Mouse (Mus musculus): Measurements from ENCODE around the gene Camk1d. TPM values are rescaled to one million over a fixed set of nuclear protein-coding genes. Genes with fewer than 3 reads are reported as not detected.

Gene Camk1d
- polyA plus RNA-seq, 1 experiment, result 7.3 TPM

DNA sequence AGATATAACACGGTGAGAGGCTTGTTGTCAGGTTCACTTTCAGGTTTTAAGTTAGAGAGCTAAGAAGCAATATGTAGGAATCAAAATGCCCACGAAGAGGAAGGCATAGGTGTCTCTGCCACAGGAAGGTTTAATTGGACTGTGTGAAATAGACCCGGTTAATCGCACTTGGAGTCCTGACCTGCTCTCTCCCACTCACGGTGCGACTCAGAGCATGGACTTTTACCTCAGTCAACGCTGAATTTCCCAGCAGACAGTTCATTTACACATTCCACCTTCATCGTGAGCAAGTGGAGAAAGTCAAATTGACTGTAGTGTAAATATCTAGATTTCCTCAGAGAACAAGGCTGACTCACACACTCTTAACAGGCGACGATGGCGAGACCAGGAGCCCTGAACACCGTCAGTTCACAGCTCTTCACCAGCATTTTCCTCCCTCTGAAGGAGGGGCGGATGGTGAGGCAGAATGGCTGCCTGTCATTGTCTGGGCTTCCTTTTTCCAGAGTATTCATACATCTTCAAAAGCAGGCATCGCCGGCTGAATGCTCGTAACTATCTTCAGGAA is 255.6 kb downstream of the Camk1d start:
- TF ChIP-seq POLR2A (IDR thresholded peaks at IDR 0.05; ENCODE audit: borderline replicate concordance, extremely low read depth, insufficient read depth, insufficient read length, poor library complexity, severe bottlenecking) (no peak), CTCF (IDR thresholded peaks at IDR 0.05; ENCODE audit: borderline replicate concordance, extremely low read depth, insufficient read depth, insufficient read length) (no peak)
- DNase-seq (ENCODE audit: low read depth), result no peak

DNA sequence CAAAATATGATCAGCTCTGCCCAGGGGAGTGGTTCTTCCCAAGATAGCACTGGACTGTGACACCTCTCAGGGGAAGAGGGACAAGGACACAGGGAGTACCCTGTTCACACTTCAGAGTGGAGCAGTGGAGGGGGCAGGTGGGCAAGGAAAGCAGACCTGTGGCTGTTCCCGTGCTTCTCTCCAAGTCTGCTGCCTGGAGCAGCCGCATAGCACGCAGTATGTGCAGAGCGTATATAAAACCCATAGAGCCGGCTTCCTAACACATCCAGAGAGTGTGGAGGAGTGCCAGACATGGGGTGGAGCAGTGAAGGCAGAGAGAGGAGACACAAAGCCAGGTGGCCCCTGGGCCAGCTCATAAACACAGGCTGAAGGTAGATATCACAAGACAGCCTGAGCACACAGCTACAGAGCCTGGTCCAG is 256.2 kb downstream of the Camk1d start:
- DNase-seq (ENCODE audit: low read depth), result no peak
- TF ChIP-seq POLR2A (IDR thresholded peaks at IDR 0.05; ENCODE audit: borderline replicate concordance, extremely low read depth, insufficient read depth, insufficient read length, poor library complexity, severe bottlenecking), result no peak
- TF ChIP-seq CTCF (IDR thresholded peaks at IDR 0.05; ENCODE audit: borderline replicate concordance, extremely low read depth, insufficient read depth, insufficient read length), result no peak

DNA sequence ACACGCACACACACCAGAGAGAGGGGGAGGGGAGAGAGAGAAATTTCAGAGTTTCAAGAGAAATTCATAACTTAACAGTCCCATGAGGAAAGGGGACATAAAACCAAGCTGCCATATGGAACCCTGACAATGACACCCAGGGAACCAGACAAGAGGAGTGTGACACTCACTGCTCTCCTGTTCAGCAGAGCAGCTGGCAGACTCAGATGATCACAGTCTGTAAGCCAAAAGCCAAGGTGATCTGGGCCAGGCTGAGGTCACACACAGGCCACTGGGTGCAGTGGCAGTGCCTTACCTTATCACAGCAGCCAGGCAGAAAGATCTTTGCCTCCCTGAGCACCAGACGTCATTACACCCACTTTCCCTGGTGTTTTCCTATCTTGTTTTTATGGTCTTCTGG is 258.2 kb downstream of the Camk1d start:
- TF ChIP-seq CTCF (IDR thresholded peaks at IDR 0.05; ENCODE audit: borderline replicate concordance, extremely low read depth, insufficient read depth, insufficient read length) (no peak), POLR2A (IDR thresholded peaks at IDR 0.05; ENCODE audit: borderline replicate concordance, extremely low read depth, insufficient read depth, insufficient read length, poor library complexity, severe bottlenecking) (no peak)
- DNase-seq (ENCODE audit: low read depth), result no peak

DNA sequence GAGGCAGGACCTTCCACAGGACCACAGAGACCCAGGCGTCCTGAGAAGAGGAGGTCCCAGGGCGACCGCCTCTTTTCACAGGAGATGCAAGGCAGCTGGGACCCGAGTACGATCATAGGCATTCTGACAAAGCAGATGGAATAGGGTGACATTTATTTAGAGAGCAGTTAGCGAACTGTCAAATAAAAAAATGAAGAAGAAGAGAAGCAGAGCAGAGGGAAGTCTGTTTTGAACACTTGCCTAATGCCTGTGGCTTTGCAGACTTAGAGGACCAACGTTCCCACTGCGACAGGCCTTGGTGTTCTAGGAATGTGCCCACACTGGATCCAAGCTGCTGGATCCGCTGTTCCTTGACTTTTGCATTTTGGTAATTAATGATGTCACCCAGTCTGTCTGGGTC is 259.5 kb downstream of the Camk1d start:
- no peak for DNase-seq (ENCODE audit: low read depth)
- TF ChIP-seq CTCF (IDR thresholded peaks at IDR 0.05; ENCODE audit: borderline replicate concordance, extremely low read depth, insufficient read depth, insufficient read length), result no peak
- TF ChIP-seq POLR2A (IDR thresholded peaks at IDR 0.05; ENCODE audit: borderline replicate concordance, extremely low read depth, insufficient read depth, insufficient read length, poor library complexity, severe bottlenecking), result no peak

DNA sequence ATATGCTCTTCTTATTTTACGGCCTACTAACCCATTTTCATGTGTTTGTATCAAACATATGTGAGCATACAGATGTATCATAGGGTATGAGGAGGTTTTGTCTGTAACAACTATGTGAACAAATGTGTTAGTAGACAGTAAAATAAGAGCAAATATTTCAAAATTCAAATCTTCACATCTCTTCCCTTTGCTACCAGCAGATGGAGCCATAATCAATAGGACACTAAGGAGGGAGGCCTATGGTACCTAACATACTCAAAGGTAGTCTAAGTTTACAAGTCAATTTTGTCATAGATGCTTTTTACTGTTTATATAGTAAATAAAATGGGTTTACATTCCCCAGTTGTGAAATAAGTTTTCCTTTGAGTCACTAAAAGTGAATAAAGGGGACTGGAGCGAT is 262.7 kb downstream of the Camk1d start:
- peak; percentile 74 for DNase-seq (ENCODE audit: low read depth)
- TF ChIP-seq POLR2A (IDR thresholded peaks at IDR 0.05; ENCODE audit: borderline replicate concordance, extremely low read depth, insufficient read depth, insufficient read length, poor library complexity, severe bottlenecking), result no peak
- no peak for TF ChIP-seq CTCF (IDR thresholded peaks at IDR 0.05; ENCODE audit: borderline replicate concordance, extremely low read depth, insufficient read depth, insufficient read length)

DNA sequence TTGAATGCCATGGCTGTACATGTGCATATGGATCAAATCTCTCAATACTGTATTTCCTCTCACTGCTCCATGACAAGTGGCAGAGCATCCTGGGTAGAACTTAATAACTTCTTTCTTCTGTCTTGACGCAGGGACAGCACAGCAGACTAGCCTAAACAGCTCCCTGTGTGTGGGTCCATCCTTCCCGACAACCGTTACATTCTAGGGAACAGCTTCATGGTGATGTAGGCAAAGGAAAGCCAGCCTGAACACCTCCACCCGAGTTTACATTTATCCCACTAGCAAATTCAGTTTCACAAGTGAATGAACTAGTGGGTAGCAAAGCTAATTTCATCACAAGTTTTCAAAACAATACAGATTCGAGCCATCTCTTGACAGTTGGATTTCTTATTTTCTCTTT is 269.0 kb downstream of the Camk1d start:
- no peak for DNase-seq (ENCODE audit: low read depth)
- no peak for TF ChIP-seq CTCF (IDR thresholded peaks at IDR 0.05; ENCODE audit: borderline replicate concordance, extremely low read depth, insufficient read depth, insufficient read length)

DNA sequence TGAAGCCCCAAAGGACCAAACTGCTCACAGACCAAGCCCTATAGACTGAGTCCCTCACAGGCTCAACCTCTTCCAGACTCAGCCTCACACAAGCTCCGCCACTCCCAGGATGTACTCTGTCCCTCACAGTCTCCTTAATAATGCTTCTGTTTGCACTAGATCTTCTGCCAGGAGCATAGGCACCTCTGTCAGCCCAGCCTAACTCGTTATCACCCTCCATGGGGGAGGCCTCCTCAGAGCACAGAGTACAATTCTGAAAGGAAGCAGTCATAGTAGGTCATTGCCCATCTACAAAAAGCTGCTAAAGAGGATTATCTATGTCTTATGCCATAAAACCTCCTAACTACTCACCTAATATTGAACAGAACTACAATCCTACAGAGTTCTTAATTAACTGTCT is 276.6 kb downstream of the Camk1d start:
- DNase-seq (ENCODE audit: low read depth), result no peak
- TF ChIP-seq POLR2A (IDR thresholded peaks at IDR 0.05; ENCODE audit: borderline replicate concordance, extremely low read depth, insufficient read depth, insufficient read length, poor library complexity, severe bottlenecking) (no peak), CTCF (IDR thresholded peaks at IDR 0.05; ENCODE audit: borderline replicate concordance, extremely low read depth, insufficient read depth, insufficient read length) (no peak)

DNA sequence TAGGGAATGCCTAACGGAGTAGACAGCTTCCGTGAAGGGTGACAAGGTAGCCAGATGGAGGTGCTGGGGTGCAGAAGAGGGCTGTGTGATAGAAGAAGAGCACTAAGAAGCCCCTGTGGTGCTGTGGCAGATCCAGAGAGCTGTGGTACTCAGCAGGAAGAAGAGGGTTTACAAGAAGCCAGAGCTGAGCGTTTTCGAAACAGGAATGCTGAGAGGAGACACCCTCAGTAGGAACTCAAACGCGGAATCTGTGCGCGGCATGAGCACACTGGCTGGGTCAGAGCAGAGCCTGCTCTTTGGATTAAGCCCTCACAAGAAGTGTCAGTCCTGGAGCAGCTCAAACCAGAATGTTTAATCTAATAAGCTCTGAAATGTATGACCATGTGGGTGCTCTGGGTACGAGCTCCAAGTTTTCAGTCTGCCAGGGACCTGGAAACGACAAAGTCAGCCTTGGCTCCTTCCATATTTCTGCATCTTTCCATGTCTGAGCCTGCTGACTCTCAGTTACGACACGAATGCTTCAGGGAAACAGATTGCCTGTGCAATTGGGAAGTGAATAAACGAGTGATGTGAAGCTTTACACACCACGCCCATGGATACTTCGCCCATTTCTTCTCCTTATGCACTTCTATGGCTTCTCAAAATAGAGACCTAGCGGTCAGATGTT is 278.6 kb downstream of the Camk1d start:
- peak; percentile 54 for DNase-seq (ENCODE audit: low read depth)

DNA sequence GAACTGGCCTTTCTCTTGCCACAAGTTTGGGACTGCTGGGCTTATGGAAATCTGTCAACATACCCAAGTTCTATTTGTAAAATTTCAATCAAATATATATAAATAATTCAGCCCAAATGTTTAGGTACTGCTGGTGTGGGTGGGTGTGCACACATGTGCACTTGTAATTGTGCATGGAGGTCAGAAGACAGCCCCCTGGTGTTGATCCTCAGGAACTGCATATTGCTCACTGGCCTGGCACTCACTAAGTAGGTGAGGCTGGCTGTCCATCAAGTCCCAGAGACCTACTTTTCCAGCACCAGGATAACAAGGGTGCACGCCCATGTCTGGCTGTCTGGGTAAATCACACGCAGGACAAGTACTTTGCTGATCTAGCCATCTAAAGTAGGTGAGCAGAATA is 283.0 kb downstream of the Camk1d start:
- peak; percentile 61; the same call in 1 of the 2 replicates for TF ChIP-seq CTCF (IDR thresholded peaks at IDR 0.05; ENCODE audit: borderline replicate concordance, extremely low read depth, insufficient read depth, insufficient read length)
- TF ChIP-seq POLR2A (IDR thresholded peaks at IDR 0.05; ENCODE audit: borderline replicate concordance, extremely low read depth, insufficient read depth, insufficient read length, poor library complexity, severe bottlenecking), result no peak
- peak; percentile 54 for DNase-seq (ENCODE audit: low read depth)

More for the DNA sequence above, 278.6 kb downstream of the Camk1d start:
- TF ChIP-seq CTCF (IDR thresholded peaks at IDR 0.05; ENCODE audit: borderline replicate concordance, extremely low read depth, insufficient read depth, insufficient read length), result no peak
- no peak for TF ChIP-seq POLR2A (IDR thresholded peaks at IDR 0.05; ENCODE audit: borderline replicate concordance, extremely low read depth, insufficient read depth, insufficient read length, poor library complexity, severe bottlenecking)

DNA sequence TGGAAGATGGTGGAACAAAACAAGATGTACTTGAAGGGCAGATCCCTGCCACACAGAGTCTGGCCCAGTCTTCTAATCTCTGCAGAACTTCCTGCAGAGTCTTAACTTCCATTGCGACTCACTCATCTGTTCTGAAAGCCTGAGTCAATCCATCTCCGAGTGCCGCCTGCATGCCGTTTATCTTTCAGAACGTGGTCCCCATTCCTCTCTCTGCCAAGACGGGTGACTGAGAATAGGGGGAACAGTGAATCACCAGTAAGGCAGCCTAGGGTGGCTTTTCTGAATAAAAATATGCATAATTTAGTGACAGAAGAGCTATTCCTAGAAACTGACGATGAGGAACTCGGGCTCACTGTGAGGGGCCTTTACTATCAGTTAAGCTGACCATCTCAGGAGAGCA is 284.4 kb downstream of the Camk1d start:
- TF ChIP-seq POLR2A (IDR thresholded peaks at IDR 0.05; ENCODE audit: borderline replicate concordance, extremely low read depth, insufficient read depth, insufficient read length, poor library complexity, severe bottlenecking) (no peak), CTCF (IDR thresholded peaks at IDR 0.05; ENCODE audit: borderline replicate concordance, extremely low read depth, insufficient read depth, insufficient read length) (no peak)
- DNase-seq (ENCODE audit: low read depth), result no peak

DNA sequence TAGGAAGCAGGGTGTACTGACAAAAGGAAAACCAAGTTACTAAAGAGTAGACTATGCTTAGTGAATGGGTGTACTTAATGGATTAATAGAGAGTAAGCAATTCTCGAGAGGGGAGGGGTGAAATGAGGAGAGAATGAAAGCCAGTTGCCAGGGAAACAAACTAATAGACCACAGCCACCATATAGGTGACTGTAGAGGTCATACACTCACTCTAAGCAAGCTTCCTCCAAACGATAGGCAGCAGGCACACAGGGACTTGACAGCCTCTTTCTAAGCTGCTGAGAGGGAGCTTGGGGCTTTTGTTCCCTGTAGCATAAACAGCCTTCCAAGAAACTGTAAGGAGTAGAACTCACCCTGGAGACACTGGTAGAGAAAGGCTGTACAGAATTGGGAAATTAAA is 288.2 kb downstream of the Camk1d start:
- no peak for TF ChIP-seq CTCF (IDR thresholded peaks at IDR 0.05; ENCODE audit: borderline replicate concordance, extremely low read depth, insufficient read depth, insufficient read length)
- TF ChIP-seq POLR2A (IDR thresholded peaks at IDR 0.05; ENCODE audit: borderline replicate concordance, extremely low read depth, insufficient read depth, insufficient read length, poor library complexity, severe bottlenecking), result no peak
- DNase-seq (ENCODE audit: low read depth), result peak; percentile 91

DNA sequence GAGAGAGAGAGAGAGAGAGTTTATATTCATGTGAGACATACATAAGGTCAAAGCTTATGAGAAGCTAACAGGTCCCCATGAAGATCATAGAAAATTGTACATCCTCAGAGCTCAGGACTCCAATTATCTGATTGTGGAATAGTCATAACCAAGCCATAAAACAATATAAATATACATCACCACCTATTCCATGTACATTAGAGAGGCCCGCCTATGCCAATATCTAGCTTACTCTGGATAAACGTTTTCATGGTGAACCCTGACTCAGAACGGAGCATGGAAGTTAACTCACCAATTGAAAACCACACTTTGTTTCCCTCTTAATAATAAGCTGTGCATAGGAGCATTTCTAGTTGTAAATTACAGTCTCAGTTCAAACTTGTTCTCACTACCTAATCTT is 288.7 kb downstream of the Camk1d start:
- no peak for DNase-seq (ENCODE audit: low read depth)
- TF ChIP-seq CTCF (IDR thresholded peaks at IDR 0.05; ENCODE audit: borderline replicate concordance, extremely low read depth, insufficient read depth, insufficient read length) (no peak), POLR2A (IDR thresholded peaks at IDR 0.05; ENCODE audit: borderline replicate concordance, extremely low read depth, insufficient read depth, insufficient read length, poor library complexity, severe bottlenecking) (no peak)
